Mouse (Mus musculus) hindbrain, embryonic 16.5 days (tissue): ENCODE results near the gene Gm42906. TPM values are rescaled to one million over a fixed set of nuclear protein-coding genes. Genes with fewer than 3 reads are reported as not detected.

Source experiments
- ATAC-seq: fragments of 200-750 bp; cut with Nextera tagmentation; 2 replicates; pipeline ENCODE4 v1.8.0; 2017; ENCODE audit warnings: moderate TSS enrichment, moderate library complexity
- H3K27ac ChIP-seq: fragments of 300-500 bp; sonication (generic); 2 replicates; pipeline ENCODE4 v1.5.1; 2014; ENCODE audit warnings: low read depth, mild to moderate bottlenecking, control low read depth, low read length, moderate library complexity
- H3K27me3 ChIP-seq: fragments of 300-500 bp; sonication (generic); replicated peaks from 2 replicates; pipeline ENCODE4 v1.6.1; 2014; ENCODE audit warnings: low read length; ENCODE audit not compliant: control insufficient read depth, insufficient read depth
- H3K36me3 ChIP-seq: fragments of 300-500 bp; sonication (generic); 2 replicates; pipeline ENCODE4 v1.6.1; 2014; ENCODE audit warnings: mild to moderate bottlenecking, low read length, moderate library complexity, mixed read lengths; ENCODE audit not compliant: control insufficient read depth, insufficient read depth
- H3K4me1 ChIP-seq: fragments of 300-500 bp; sonication (generic); 2 replicates; pipeline ENCODE4 v1.6.1; 2014; ENCODE audit warnings: low read depth, low read length; ENCODE audit not compliant: control insufficient read depth, insufficient read depth
- H3K4me2 ChIP-seq: fragments of 300-500 bp; sonication (generic); 2 replicates; pipeline ENCODE4 v1.6.1; 2014; ENCODE audit warnings: mild to moderate bottlenecking, low read length, control low read depth, moderate library complexity
- H3K4me3 ChIP-seq: fragments of 300-500 bp; sonication (generic); 2 replicates; pipeline ENCODE4 v1.5.1; 2014; ENCODE audit warnings: mild to moderate bottlenecking, low read length, control low read depth, moderate library complexity
- H3K9ac ChIP-seq: fragments of 300-500 bp; sonication (generic); 2 replicates; pipeline ENCODE4 v1.6.1; 2014; ENCODE audit warnings: low read depth, mild to moderate bottlenecking, control low read depth, low read length, moderate library complexity
- H3K9me3 ChIP-seq: fragments of 300-500 bp; sonication (generic); 2 replicates; pipeline ENCODE4 v1.6.1; 2014; ENCODE audit warnings: mild to moderate bottlenecking, low read length, moderate library complexity; ENCODE audit not compliant: control insufficient read depth
- whole genome bisulfite sequencing: fragments of 180-500 bp; shearing (Covaris S2); extraction: QIAGEN DNeasy Blood & Tissue Kit; methylation state at CpG from one replicate; pipeline ENCODE4 v1.1.7; 2014; 5-methylcytosine and 5-hydroxymethylcytosine counted together
- polyA plus RNA-seq: library from polyadenylated mRNA; unstranded; fragments of >200 nt; fragmentation: Nextera tagmentation; extraction: Ambion mirVana; gene quantifications from 2 replicates; pipeline ENCODE4 v1.2.1, GENCODE M21; 2015

The Gm42906 gene
- polyA plus RNA-seq, 1 experiment from 2014 or later: not detected

DNA sequence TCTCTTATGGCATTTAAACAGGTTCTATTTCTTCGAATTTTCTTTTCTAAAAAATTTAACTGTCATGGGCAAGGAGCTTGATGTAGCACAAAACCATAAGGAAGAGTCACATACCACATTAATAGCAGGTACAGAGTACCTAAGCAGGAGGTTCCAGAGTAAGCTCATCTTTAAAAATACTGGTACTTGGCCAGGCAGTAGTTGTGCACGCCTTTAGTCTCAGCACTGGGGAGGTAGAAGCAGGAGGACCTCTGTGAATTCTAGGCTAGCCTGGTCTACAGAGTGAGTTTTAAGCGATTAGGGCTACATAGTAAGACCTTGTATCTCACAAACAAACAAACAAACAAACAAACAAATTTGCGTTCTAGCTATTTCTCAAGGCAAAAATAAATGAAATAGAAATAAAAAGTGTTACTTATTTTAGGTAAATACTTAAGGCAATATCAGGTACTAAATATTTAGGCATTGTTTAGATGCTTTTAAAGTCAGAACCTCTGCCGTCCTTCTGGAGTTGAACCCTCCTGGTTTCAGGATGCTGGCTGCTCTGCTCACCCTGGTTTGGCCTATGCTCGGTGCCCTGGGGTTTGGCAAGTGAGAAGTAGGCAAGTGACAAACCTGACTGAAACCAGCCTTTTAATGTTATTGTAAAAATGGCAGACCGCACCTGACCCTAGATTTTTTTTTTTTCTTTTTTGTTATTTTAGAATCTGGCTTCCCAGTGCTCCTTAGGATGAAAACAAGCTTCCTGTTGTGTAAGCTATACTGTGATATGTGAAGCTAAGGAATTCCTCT, 316.7 kb downstream of the Gm42906 start:
- no peaks in the 10 kb centered on the region for H3K27me3 ChIP-seq
- H3K9ac ChIP-seq: no peak overlapping the region
- WGBS: 88% methylated on average over 7 of the region's 7 CpGs
- no peak overlapping the region for H3K4me3 ChIP-seq
- H3K4me2 ChIP-seq: no peak overlapping the region
- no peaks in the 10 kb centered on the region for H3K9me3 ChIP-seq
- no peaks in the 10 kb centered on the region for H3K36me3 ChIP-seq
- ATAC-seq: no peak
- H3K27ac ChIP-seq: no peak overlapping the region
- 0 out of 2 replicates have a peak, but pooled peaks cover 2% of the 10 kb centered on the region for H3K4me1 ChIP-seq

DNA sequence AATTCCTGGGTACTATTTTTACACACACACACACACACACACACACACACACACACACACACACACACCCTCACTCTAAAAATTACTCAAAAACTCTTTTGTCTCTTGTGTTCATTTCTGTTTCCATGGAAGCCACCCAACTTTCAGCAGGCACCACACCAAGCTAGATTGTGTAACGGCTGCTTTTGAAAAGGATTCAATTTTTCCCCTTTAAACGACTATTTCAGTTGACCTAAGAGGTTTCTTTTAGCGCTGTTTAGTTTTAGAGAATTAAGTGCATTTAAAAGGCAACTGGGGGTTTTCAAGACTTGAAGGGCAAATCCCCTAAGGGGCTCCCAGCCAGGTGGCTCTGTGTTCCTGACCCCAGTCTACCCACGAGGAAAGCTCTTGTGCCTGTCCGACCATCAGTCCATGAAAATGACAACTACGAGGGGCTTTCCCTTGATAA, 317.5 kb downstream of the Gm42906 start:
- ATAC-seq: no peak
- Histone ChIP-seq H3K27me3 (no peaks in the 10 kb centered on the region), H3K4me1 (0 out of 2 replicates have a peak, but pooled peaks cover 2% of the 10 kb centered on the region), H3K9me3 (no peaks in the 10 kb centered on the region), H3K9ac (no peak overlapping the region), H3K36me3 (no peaks in the 10 kb centered on the region), H3K27ac (no peak overlapping the region), H3K4me3 (no peak overlapping the region), H3K4me2 (no peak overlapping the region)
- WGBS: 42% methylated on average over 6 of the region's 6 CpGs

DNA sequence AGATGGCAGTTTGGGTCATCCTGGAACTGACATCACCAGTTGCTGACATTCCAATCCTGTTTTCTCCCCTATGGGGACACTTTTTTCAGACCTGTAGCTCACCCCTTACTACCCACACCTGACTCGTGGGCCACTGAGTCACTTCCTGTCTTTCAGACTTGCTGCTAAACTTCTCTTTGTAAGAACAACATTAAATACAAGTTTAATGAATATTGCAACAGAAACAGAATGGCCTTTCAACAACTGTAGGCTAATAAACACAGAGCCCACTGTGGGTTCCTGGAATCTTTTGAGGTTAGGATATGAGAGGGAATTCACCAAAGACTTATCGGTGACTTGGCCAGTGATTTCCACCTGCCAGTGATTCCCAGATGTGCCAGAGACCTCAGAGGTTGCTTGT, 318.1 kb downstream of the Gm42906 start:
- Histone ChIP-seq H3K9ac (no peak overlapping the region), H3K4me1 (0 out of 2 replicates have a peak, but pooled peaks cover 2% of the 10 kb centered on the region), H3K9me3 (no peaks in the 10 kb centered on the region), H3K4me2 (no peak overlapping the region), H3K27me3 (no peaks in the 10 kb centered on the region), H3K36me3 (no peaks in the 10 kb centered on the region), H3K27ac (no peak overlapping the region), H3K4me3 (no peak overlapping the region)
- no peak for ATAC-seq
- 71% methylated on average over 2 of the region's 2 CpGs for WGBS

DNA sequence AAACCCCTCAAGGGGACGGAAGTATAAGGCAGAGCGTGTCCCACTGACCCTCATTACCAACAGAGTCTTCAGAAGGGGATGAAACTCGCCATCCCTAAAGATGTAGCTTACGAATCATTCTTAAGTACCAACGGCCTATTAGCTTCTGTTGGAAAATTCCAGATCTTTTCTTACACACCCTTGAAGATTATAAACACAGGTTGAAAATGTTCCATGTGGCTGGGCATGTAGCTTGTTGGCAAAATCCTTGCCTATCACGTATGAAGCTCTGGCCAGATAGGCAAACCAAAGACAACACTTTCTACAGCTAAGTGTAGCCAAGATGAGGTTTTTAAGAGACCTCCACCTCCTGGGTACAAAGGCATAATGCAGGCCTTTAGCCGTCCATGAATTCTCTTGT, 319.0 kb downstream of the Gm42906 start:
- Histone ChIP-seq H3K4me2 (no peak overlapping the region), H3K36me3 (no peaks in the 10 kb centered on the region), H3K9ac (no peak overlapping the region), H3K9me3 (no peaks in the 10 kb centered on the region), H3K4me3 (no peak overlapping the region), H3K4me1 (0 out of 2 replicates have a peak, but pooled peaks cover 2% of the 10 kb centered on the region), H3K27me3 (no peaks in the 10 kb centered on the region), H3K27ac (no peak overlapping the region)
- no peak for ATAC-seq
- WGBS: 75% methylated on average over 7 of the region's 7 CpGs

DNA sequence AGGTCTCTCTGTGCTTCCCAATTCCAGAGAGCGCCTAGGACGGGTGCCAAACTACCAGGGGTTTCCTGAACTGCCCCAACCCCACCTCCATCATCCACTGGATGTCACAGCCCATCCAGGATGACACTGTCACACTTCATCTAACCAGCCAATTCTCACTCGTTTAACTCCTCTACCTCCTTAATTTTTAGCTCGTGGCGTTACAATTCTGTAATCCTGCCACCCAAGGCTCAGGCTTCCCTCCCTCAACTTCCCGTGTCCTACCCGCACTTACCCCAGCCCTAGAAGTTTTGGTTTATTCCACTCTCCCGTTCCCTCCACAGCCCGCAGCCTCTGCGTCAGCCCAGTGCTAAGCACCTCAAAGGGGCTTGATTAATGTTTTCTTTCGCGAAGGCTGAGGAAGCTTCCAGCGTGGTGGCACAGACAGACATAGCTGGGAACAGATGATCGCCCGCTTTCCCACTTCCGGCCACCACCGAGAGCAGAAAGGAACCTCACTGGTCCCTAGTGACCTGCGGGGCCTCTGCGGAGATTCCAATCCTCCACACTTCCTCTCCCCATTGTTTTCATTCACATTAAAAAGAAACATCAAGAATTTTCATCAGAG, 319.6 kb downstream of the Gm42906 start:
- Histone ChIP-seq H3K36me3 (no peaks in the 10 kb centered on the region), H3K4me3 (no peak overlapping the region; the same call in 1 of the 2 replicates), H3K27ac (no peak overlapping the region; the same call in 1 of the 2 replicates), H3K4me1 (0 out of 2 replicates have a peak, but pooled peaks cover 2% of the 10 kb centered on the region), H3K27me3 (no peaks in the 10 kb centered on the region), H3K9me3 (no peaks in the 10 kb centered on the region), H3K9ac (0 out of 2 replicates have a peak overlapping the region, but pooled peaks have one; percentile 14), H3K4me2 (peak overlapping the region; percentile 31)
- 52% methylated on average over 19 of the region's 19 CpGs for WGBS
- ATAC-seq: no peak

DNA sequence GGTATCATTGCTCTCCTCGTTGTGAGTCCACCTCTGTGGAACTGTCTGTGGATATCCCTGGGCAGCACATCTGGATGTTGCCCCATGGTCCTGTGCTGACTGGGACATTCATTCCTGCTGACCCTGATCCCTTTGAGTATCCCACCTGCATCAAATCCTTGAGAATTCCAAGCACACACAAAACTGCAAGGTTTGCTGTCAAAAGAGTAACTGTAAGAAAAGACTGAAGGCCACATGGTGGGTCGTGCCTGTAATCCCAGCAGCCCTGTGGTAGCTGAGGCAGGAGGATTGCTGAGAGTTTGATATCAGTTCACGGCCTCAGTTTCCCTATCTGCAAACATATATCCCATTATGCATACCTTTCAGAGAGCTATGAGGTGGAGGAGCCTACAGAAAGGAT, 321.1 kb downstream of the Gm42906 start:
- Histone ChIP-seq H3K9me3 (no peaks in the 10 kb centered on the region), H3K4me2 (no peak overlapping the region), H3K4me1 (0 out of 2 replicates have a peak, but pooled peaks cover 2% of the 10 kb centered on the region), H3K4me3 (no peak overlapping the region), H3K9ac (no peak overlapping the region), H3K36me3 (no peaks in the 10 kb centered on the region), H3K27ac (no peak overlapping the region), H3K27me3 (no peaks in the 10 kb centered on the region)
- no peak for ATAC-seq
- WGBS: 96% methylated on average over 3 of the region's 3 CpGs

DNA sequence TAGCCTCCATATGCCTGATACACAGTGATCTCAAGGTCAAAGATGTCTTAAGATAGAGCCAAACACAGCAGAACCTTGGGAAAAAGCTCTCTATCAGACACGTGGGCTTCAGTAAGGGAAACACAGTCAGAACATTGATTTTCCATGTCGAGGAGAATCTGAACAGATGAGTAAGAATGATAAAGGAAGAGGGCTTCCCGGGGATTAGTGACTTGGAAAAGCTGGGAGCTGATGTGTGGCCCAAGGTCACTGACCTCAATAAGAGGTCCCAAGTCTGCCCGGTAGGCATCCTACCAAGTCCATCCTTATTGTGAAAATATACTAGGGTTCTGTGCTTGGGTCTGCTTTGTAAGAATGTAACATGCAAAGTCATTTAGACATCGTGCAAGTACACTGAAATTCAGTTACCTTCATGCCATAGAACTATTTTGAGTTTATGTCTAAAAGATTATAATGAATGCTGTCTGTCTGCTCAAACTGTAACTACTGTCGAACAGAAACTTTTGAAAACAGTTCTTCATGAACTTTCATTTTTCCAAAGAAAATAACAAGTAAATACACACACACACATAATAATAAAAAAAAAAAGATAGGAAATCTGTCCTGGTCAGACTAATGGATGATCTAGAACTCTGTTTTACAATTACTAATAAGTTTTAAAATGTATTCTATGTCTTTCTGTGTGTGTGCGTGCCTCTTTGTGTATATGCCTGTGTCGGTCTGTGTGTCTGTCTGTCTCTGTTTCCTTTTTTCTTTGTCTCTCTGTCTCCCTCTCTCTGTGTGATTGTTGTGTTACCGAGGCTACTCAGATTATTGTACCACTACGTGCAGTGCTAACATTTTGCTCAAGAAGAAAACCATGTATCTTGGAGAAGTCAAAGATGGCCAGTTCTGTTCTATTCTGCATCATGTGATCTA, 322.6 kb downstream of the Gm42906 start:
- no peak overlapping the region for H3K9ac ChIP-seq
- no peak overlapping the region for H3K27ac ChIP-seq
- no peaks in the 10 kb centered on the region for H3K36me3 ChIP-seq
- 80% methylated on average over 10 of the region's 10 CpGs for WGBS
- H3K9me3 ChIP-seq: no peaks in the 10 kb centered on the region
- no peak for ATAC-seq
- 0 out of 2 replicates have a peak, but pooled peaks cover 2% of the 10 kb centered on the region for H3K4me1 ChIP-seq
- H3K27me3 ChIP-seq: no peaks in the 10 kb centered on the region
- H3K4me2 ChIP-seq: no peak overlapping the region
- H3K4me3 ChIP-seq: no peak overlapping the region

DNA sequence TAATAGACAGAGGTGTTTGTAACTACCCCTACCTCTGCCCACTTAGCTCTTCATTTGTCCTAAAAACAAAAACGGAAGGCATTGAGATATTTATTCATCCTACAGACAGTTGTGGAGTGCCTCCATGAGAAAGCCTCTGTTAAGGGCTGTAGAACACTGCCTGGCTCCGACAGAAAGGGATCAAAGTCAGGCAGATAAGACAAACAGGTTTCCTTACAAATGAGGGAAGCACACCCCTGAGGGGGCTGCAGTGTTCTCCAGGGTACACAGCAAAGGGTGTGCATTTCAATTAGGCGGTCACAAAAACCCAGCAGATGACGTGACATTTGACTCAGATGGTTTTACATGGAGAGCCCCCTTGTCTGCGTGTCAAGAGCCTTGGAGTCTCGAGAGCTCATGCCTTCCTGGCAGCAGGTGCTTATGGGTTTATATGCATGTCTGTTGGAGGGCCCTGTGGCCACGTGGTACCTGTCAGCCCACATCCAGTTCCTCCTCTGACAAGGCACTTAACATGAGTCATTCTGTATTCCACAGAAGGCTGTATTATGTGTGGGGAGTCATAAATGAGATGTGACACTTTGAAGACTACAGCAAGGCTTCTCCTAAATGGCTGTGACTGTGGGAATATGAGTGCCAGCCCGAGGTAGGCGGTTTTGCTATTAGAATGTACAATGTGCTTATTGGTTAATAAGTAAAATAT, 323.5 kb downstream of the Gm42906 start:
- Histone ChIP-seq H3K9me3 (no peaks in the 10 kb centered on the region), H3K27ac (no peak overlapping the region), H3K4me1 (0 out of 2 replicates have a peak, but pooled peaks cover 2% of the 10 kb centered on the region), H3K36me3 (no peaks in the 10 kb centered on the region), H3K27me3 (no peaks in the 10 kb centered on the region), H3K9ac (no peak overlapping the region), H3K4me3 (no peak overlapping the region), H3K4me2 (no peak overlapping the region)
- 57% methylated on average over 9 of the region's 9 CpGs for WGBS
- 0 out of 2 replicates have a peak, but pooled peaks have one; percentile 48 for ATAC-seq
